Mouse (Mus musculus): ENCODE data around the gene Gm10944. TPM values are rescaled to one million over a fixed set of nuclear protein-coding genes. Genes with fewer than 3 reads are reported as not detected.

Gene Gm10944
- total RNA-seq (2021), result not detected

DNA sequence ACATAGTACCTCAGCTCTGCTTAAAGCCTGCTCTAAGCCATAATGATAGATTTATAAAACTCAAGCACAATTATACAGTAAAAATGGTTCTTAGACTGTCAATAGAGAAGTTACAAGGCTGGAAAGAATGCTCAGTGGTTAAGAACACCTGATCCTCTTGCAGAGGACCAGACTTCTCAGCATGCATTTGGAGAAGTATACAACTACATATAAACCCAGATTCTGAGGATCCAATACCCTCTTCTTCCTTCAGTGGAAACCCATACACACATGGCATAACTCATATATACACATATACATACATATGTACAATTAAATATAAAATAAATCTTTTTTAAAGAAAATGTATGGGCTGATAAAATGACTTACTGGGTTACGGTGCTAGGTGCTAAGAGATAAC lies at the start of gene Gm10944:
Gm10944 (plus strand) TSS at position 301 of the 400 bp plus-strand sequence.
- intact Hi-C loops (cut with DNase I), result no loop called here
- no peak for DNase-seq (ENCODE audit: low spot score in 2 of 2)

GRCm38 (mm10) chr10:10655991-10656390 lies 25.2 kb upstream of the Gm10944 start:
- intact Hi-C loops (cut with DNase I), result no loop called here
- no peak for DNase-seq (ENCODE audit: low spot score in 2 of 2)

DNA sequence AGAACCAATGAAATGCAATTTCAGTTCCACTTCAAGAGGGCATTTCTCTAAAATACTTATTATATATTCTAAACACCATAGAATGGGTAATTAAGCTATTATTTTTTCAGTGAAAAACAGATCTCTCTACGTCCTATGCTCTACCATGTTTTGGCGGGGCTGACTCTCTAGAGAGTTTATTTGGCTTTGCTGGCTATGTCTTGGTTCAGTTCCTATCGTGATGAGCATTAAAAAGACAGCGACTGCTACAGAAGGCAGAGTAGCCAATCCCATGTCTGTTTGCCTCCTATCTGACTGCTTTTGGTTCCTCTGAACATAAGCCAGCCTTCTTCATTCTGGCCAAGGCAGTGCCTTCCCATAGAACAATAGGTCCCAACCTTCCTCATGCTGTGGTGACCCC lies 24.5 kb upstream of the Gm10944 start:
- intact Hi-C loops (cut with DNase I), result no loop called here

DNA sequence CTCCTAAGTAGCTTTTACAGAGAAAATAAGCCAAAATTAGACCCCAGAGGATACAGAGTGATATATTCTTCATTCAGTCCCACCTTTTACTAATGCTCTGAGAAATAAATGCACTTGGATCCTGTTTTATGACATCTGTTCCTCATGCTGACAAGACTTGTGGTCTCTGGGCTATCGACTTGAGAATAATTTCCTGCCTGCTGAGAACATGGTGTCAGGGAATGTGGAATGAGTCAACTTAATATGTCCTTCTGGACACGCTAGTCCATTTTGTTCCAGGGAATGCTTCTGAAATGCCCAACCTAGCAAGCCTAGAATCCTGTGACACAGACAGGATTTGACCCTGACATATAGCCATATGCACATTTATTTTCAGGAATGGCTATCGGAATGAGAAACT lies 22.0 kb upstream of the Gm10944 start:
- DNase-seq (ENCODE audit: low spot score in 2 of 2), result no peak
- intact Hi-C loops (cut with DNase I), result no loop called here

More for the DNA sequence above, 24.5 kb upstream of the Gm10944 start:
- no peak for DNase-seq (ENCODE audit: low spot score in 2 of 2)

DNA sequence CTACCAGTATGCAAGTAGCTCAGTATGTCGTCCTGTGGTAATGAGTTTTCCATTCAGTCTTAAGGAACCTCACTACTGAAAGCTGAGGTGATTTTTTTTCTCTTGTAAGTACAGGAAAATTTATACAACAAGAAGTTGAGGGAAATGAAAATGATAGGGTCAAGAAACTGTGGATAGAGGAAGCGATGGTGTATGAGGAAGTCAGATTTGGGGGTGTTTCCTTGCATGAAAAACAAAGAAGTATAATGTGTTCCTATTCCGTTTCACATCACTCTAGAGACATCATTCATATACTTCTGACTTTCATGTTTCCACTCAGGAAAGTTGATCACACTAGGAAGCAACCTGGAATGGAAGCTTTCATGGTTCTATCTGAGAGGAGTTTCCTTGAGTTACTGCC lies 21.2 kb upstream of the Gm10944 start:
- intact Hi-C loops (cut with DNase I), result no loop called here

GRCm38 (mm10) chr10:10688907-10689667 lies 7.9 kb downstream of the Gm10944 start:
- DNase-seq (ENCODE audit: low spot score in 2 of 2), result peak in 1 of 2 experiments; percentile 69
- intact Hi-C loops (cut with DNase I), result loop anchor here (1.0 kb wide), 1 partner anchor 393 kb away; the partner anchor contains the start of gene Grm1

More for the DNA sequence above, 21.2 kb upstream of the Gm10944 start:
- DNase-seq (ENCODE audit: low spot score in 2 of 2), result no peak

GRCm38 (mm10) chr10:10689668-10690223 lies 8.6 kb downstream of the Gm10944 start:
- intact Hi-C loops (cut with DNase I), result loop anchor here (10.0 kb wide), 1 partner anchor 255 kb away; no protein-coding TSS in a partner anchor
- DNase-seq (ENCODE audit: low spot score in 2 of 2), result no peak

DNA sequence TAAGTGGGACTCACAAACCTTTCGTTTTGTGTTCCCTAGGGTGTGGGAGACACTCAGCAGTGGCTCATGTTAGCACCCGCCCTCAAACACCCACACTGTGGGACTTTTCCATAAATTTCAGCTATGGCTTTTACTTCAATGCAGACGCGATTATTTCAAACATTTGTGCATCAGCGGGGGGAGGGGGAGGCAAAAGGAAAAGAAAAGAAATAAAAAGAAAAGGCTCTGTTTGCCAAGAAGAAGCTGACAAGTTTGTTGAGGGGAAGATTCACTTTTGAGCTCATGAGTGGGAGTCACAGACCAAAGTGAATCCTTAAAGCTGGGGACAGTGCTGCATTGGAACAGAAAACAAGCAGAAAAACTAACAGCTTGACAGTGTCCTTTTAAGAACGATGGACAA lies 16.3 kb downstream of the Gm10944 start:
- DNase-seq (ENCODE audit: low spot score in 2 of 2), result peak in 1 of 2 experiments; percentile 76
- intact Hi-C loops (cut with DNase I), result loop anchor here (10.0 kb wide), 1 partner anchor 247 kb away; no protein-coding TSS in a partner anchor

- intact Hi-C loops (cut with DNase I), result no loop called here
Measured at GRCm38 (mm10) chr10:10700903-10701302, 19.8 kb downstream of the Gm10944 start.

DNA sequence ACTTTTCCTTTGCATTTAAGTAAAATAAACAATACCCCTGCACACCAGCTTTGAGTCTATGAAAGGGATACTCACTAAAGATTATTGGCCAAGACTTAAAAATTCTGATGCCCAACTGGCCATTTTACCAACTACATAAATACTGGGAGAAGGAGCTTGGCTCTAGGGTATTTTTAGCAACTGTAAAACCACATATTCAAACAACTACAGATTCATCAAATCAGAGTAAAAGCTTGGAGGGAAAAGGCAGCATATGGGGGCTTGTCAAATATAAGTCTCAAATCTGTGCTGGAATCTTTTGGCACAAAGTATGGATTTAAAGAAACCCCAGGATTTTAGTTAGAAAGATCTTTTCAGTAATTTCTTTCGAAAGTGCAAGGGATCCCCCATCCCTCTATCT lies 20.2 kb downstream of the Gm10944 start:
- DNase-seq (ENCODE audit: low spot score in 2 of 2), result peak in 1 of 2 experiments; percentile 37
- intact Hi-C loops (cut with DNase I), result no loop called here

More at GRCm38 (mm10) chr10:10700903-10701302, 19.8 kb downstream of the Gm10944 start:
- DNase-seq (ENCODE audit: low spot score in 2 of 2), result no peak

DNA sequence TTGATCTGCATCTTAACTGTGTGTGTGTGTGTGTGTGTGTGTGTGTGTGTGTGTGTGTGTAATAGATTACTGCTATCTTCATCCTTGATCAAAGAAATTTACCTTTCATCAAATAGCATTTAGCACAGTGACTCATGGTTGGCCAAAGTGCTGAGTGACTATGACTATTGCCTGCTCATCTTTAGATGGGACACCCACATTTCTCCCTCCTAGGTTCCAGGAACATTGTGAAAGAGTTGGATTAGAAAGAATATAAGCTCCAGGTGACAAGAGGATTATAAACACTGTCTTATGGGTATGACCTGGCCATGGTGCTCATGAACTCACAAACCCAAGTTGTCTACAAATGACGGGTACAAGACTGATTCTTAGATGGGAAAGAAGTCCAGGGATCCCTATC lies 26.9 kb downstream of the Gm10944 start:
- DNase-seq (ENCODE audit: low spot score in 2 of 2), result no peak
- intact Hi-C loops (cut with DNase I), result no loop called here

- intact Hi-C loops (cut with DNase I), result no loop called here
- no peak for DNase-seq (ENCODE audit: low spot score in 2 of 2)
Measured at GRCm38 (mm10) chr10:10710359-10710758, 29.2 kb downstream of the Gm10944 start.

GRCm38 (mm10) chr10:10710837-10711236 lies 29.7 kb downstream of the Gm10944 start:
- intact Hi-C loops (cut with DNase I), result no loop called here
- DNase-seq (ENCODE audit: low spot score in 2 of 2), result no peak

GRCm38 (mm10) chr10:10726501-10726900 lies 45.4 kb downstream of the Gm10944 start:
- DNase-seq (ENCODE audit: low spot score in 2 of 2), result no peak
- intact Hi-C loops (cut with DNase I), result no loop called here

Other genes with a start within 250 kb of the Gm10944 start
- under 1 TPM; 0.23 to 0.25 TPM for gene Adgb, start 209.0 kb upstream of the Gm10944 start, total RNA-seq (2021)
- gene Rab32, start 123.1 kb upstream of the Gm10944 start, total RNA-seq (2021), result 1 to 10 TPM; 1.6 to 1.9 TPM

Data from left cerebral cortex, postnatal 25 days (tissue).